Mouse (Mus musculus): ENCODE measurements around the gene Txlnb.

Txlnb gene

GRCm38 (mm10) chr10:17820422-17820821, 24.4 kb downstream of the Txlnb start:
- DNase-seq (ENCODE audit: low read depth, low spot score): peak; percentile 80

DNA sequence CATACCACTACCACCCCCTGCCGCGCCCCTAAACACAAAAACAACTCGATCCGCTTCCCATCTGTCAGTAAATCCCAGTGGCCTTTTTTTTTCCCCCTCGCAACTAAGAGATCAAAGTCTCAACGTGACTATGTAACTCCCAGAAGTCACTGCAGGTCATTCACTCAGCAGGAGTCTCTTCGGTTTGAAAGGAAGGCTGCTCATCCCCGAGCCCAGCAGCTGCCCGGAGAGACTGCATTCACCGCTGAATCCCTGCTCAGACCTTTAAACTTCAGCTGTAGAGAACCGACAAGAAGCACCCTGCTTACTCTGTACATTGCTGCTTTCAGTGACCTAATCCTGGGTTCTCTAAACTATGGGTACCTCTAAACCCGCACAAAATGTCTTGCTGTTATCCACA, 31.4 kb downstream of the Txlnb start:
- DNase-seq (ENCODE audit: low read depth, low spot score): peak; percentile 74

- DNase-seq (ENCODE audit: low read depth, low spot score): no peak
Measured at GRCm38 (mm10) chr10:17829205-17829604, 33.2 kb downstream of the Txlnb start.

GRCm38 (mm10) chr10:17831041-17831440, 35.0 kb downstream of the Txlnb start:
- peak; percentile 68 for DNase-seq (ENCODE audit: low read depth, low spot score)

DNA sequence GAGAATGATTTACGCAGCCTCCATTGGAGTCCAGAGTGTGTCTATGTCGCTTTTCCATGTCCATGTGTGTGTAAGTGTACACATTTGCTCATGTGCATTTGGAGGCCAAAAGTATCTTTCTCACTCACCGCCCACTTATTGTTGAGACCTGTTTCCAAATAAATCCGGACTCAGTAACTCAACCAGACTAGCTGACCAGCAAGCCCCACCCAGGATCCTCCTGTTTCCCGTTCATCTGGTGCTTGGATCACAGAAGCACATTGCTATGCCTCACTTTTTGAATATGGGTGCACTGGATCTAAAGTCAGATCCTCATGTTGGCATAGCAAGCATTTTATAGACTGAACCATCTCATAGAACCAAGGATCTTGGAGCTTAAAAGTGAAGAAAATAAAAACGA, 39.0 kb downstream of the Txlnb start:
- no peak for DNase-seq (ENCODE audit: low read depth, low spot score)

- DNase-seq (ENCODE audit: low read depth, low spot score): no peak
Measured at GRCm38 (mm10) chr10:17836275-17836674, 40.2 kb downstream of the Txlnb start.

- DNase-seq (ENCODE audit: low read depth, low spot score): no peak
Measured at GRCm38 (mm10) chr10:17842030-17842429, 46.0 kb downstream of the Txlnb start.

DNA sequence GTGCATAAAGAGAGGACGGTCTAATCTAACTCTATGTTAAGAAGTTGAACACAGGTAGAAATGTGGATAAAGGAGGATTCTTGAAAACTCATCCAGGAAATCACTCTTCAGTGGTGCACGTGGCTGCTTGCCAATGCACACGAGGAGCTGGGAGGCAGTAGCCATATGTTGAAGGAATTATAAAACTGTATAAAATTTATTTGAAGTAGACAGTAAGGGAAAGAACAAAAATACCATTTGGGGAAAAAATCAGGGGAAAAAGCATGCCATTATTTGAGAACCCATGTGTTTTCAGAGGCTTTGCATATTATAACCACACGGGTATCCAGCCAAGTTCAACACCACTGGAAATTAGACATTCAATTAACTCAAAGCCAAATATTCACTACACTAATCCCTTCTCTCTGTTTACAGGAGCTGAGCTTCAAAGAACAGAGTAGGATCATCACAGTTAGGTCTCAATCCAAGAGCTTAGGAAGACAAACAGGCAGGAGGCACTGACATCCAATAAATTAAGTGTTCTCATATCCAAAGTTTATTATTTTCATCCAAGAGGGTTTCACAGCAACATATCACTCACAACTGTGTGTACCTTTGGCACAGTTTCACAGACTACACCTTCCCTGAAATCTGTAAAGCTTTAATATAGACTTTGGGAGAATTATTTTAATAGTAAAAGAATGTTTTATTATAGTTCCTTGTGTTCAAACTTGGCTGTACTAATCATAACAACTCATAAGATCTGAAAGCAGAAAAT, 48.9 kb downstream of the Txlnb start:
- DNase-seq (ENCODE audit: low read depth, low spot score): no peak

- DNase-seq (ENCODE audit: low read depth, low spot score): peak; percentile 23
Measured at GRCm38 (mm10) chr10:17857647-17858261, 61.7 kb downstream of the Txlnb start.

DNA sequence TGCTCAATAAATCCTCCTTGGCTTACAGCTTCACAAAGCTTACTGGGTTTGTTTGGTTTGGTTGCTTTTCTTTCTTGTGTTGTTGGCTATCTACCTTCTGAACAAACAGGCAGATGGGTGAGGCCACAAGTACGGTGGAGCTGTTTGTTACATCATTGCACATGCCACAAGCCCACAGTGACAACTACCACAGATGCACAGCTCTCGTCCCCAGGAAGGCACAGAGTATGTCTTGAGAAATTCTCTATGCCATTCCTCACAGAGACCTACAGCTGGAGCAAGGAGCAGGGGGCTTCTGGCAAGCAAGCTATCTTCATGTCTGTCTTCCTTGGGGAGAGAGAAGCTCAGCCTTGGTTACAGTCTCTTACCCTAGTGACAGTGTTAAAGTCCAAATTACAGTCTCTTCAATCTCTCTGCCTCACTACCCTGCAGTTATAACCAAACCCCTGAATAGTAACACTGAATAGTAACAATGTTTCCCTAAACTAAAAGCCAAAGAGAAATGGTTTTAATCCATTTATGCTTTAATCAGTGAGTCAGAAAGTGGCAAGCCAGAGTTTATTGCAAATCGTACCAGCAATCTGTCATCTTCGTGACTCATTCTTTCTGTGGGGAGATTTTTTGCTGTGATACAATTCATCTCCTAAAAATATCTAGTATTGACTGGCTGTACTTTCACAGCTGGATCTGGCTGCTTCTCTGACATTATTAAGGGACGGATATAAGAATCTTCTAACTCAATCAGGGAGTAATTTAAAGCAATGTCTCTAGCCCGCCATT, 64.9 kb downstream of the Txlnb start:
- no peak for DNase-seq (ENCODE audit: low read depth, low spot score)

GRCm38 (mm10) chr10:17869822-17870662, 74.0 kb downstream of the Txlnb start:
- DNase-seq (ENCODE audit: low read depth, low spot score): peak; percentile 75

- no peak for DNase-seq (ENCODE audit: low read depth, low spot score)
Measured at GRCm38 (mm10) chr10:17878002-17878919, 82.2 kb downstream of the Txlnb start.

GRCm38 (mm10) chr10:17880038-17880437, 84.0 kb downstream of the Txlnb start:
- DNase-seq (ENCODE audit: low read depth, low spot score): no peak

- no peak for DNase-seq (ENCODE audit: low read depth, low spot score)
Measured at GRCm38 (mm10) chr10:17880724-17881123, 84.7 kb downstream of the Txlnb start.
